Mouse (Mus musculus): Measurements from ENCODE around the gene Hacd2. TPM values are rescaled to one million over a fixed set of nuclear protein-coding genes. Genes with fewer than 3 reads are reported as not detected.

The Hacd2 gene
- polyA plus RNA-seq, 1 experiment from 2014 or later = 29.3 TPM

- Histone ChIP-seq H3K4me2 (ENCODE audit: low read depth) (no peak overlapping the region), H3K27ac (ENCODE audit: low read depth, low read length) (0 out of 2 replicates have a peak overlapping the region, but pooled peaks have one; percentile 4), H3K4me3 (ENCODE audit: low read depth, low read length) (no peak overlapping the region), H3K4me1 (ENCODE audit: control insufficient read depth, insufficient read depth, low read length) (no peaks in the 10 kb centered on the region), H3K36me3 (ENCODE audit: control insufficient read depth, insufficient read depth, low read length) (no peaks in the 10 kb centered on the region), H3K9me3 (ENCODE audit: control insufficient read depth, low read length) (no peaks in the 10 kb centered on the region), H3K27me3 (ENCODE audit: control insufficient read depth, insufficient read depth, low read length) (no peaks in the 10 kb centered on the region), H3K9ac (ENCODE audit: low read length) (no peak overlapping the region)
- DNase-seq (ENCODE audit: low spot score) (no peak), ATAC-seq (ENCODE audit: insufficient read depth, low FRiP score, low TSS enrichment) (no peak)
- WGBS = 82% methylated on average over 3 of the region's 3 CpGs
These were observed 107.9 kb downstream of the Hacd2 start for GRCm38 (mm10) chr16:35130172-35130571.

GRCm38 (mm10) chr16:35139416-35139815 is 117.2 kb downstream of the Hacd2 start:
- H3K36me3 ChIP-seq (ENCODE audit: control insufficient read depth, insufficient read depth, low read length) = no peaks in the 10 kb centered on the region
- DNase-seq (ENCODE audit: low spot score) (no peak), ATAC-seq (ENCODE audit: insufficient read depth, low FRiP score, low TSS enrichment) (no peak)
- no peak overlapping the region for H3K9ac ChIP-seq (ENCODE audit: low read length)
- WGBS = 74% methylated on average over 6 of the region's 6 CpGs
- peaks cover 4% of the 10 kb centered on the region; the same call in 1 of the 2 replicates for H3K4me1 ChIP-seq (ENCODE audit: control insufficient read depth, insufficient read depth, low read length)
- H3K27me3 ChIP-seq (ENCODE audit: control insufficient read depth, insufficient read depth, low read length) = no peaks in the 10 kb centered on the region
- H3K27ac ChIP-seq (ENCODE audit: low read depth, low read length) = no peak overlapping the region
- no peak overlapping the region for H3K4me2 ChIP-seq (ENCODE audit: low read depth)
- H3K9me3 ChIP-seq (ENCODE audit: control insufficient read depth, low read length) = no peaks in the 10 kb centered on the region
- H3K4me3 ChIP-seq (ENCODE audit: low read depth, low read length) = no peak overlapping the region

GRCm38 (mm10) chr16:35139873-35140619 is 117.8 kb downstream of the Hacd2 start:
- H3K27me3 ChIP-seq (ENCODE audit: control insufficient read depth, insufficient read depth, low read length) = no peaks in the 10 kb centered on the region
- no peak overlapping the region for H3K4me3 ChIP-seq (ENCODE audit: low read depth, low read length)
- WGBS = 40% methylated on average over 11 of the region's 11 CpGs
- ATAC-seq (ENCODE audit: insufficient read depth, low FRiP score, low TSS enrichment) (no peak), DNase-seq (ENCODE audit: low spot score) (peak; percentile 48)
- H3K4me2 ChIP-seq (ENCODE audit: low read depth) = no peak overlapping the region; the same call in 1 of the 2 replicates
- H3K9me3 ChIP-seq (ENCODE audit: control insufficient read depth, low read length) = no peaks in the 10 kb centered on the region
- peak overlapping the region; percentile 15; the same call in 1 of the 2 replicates for H3K9ac ChIP-seq (ENCODE audit: low read length)
- H3K27ac ChIP-seq (ENCODE audit: low read depth, low read length) = 0 out of 2 replicates have a peak overlapping the region, but pooled peaks have one; percentile 9
- peaks cover 4% of the 10 kb centered on the region; the same call in 1 of the 2 replicates for H3K4me1 ChIP-seq (ENCODE audit: control insufficient read depth, insufficient read depth, low read length)
- no peaks in the 10 kb centered on the region for H3K36me3 ChIP-seq (ENCODE audit: control insufficient read depth, insufficient read depth, low read length)

GRCm38 (mm10) chr16:35140620-35140975 is 118.4 kb downstream of the Hacd2 start:
- Histone ChIP-seq H3K4me3 (ENCODE audit: low read depth, low read length) (no peak overlapping the region), H3K27me3 (ENCODE audit: control insufficient read depth, insufficient read depth, low read length) (no peaks in the 10 kb centered on the region), H3K9ac (ENCODE audit: low read length) (no peak overlapping the region), H3K4me2 (ENCODE audit: low read depth) (no peak overlapping the region; the same call in 1 of the 2 replicates), H3K36me3 (ENCODE audit: control insufficient read depth, insufficient read depth, low read length) (no peaks in the 10 kb centered on the region), H3K9me3 (ENCODE audit: control insufficient read depth, low read length) (no peaks in the 10 kb centered on the region), H3K27ac (ENCODE audit: low read depth, low read length) (no peak overlapping the region), H3K4me1 (ENCODE audit: control insufficient read depth, insufficient read depth, low read length) (peaks cover 4% of the 10 kb centered on the region; the same call in 1 of the 2 replicates)
- DNase-seq (ENCODE audit: low spot score) = no peak
- 52% methylated on average over 9 of the region's 9 CpGs for WGBS
- ATAC-seq (ENCODE audit: insufficient read depth, low FRiP score, low TSS enrichment) = no peak

- Histone ChIP-seq H3K9ac (ENCODE audit: low read length) (no peak overlapping the region), H3K36me3 (ENCODE audit: control insufficient read depth, insufficient read depth, low read length) (no peaks in the 10 kb centered on the region), H3K27ac (ENCODE audit: low read depth, low read length) (no peak overlapping the region), H3K4me1 (ENCODE audit: control insufficient read depth, insufficient read depth, low read length) (peaks cover 4% of the 10 kb centered on the region; the same call in 1 of the 2 replicates), H3K4me2 (ENCODE audit: low read depth) (no peak overlapping the region), H3K4me3 (ENCODE audit: low read depth, low read length) (no peak overlapping the region), H3K27me3 (ENCODE audit: control insufficient read depth, insufficient read depth, low read length) (no peaks in the 10 kb centered on the region), H3K9me3 (ENCODE audit: control insufficient read depth, low read length) (no peaks in the 10 kb centered on the region)
- ATAC-seq (ENCODE audit: insufficient read depth, low FRiP score, low TSS enrichment) = no peak
- DNase-seq (ENCODE audit: low spot score) = no peak
- 82% methylated on average over 8 of the region's 8 CpGs for WGBS
These were observed 119.6 kb downstream of the Hacd2 start for GRCm38 (mm10) chr16:35141839-35142238.

GRCm38 (mm10) chr16:35146153-35146552 is 123.9 kb downstream of the Hacd2 start:
- DNase-seq (ENCODE audit: low spot score) (no peak), ATAC-seq (ENCODE audit: insufficient read depth, low FRiP score, low TSS enrichment) (no peak)
- H3K4me1 ChIP-seq (ENCODE audit: control insufficient read depth, insufficient read depth, low read length) = no peaks in the 10 kb centered on the region
- no peak overlapping the region for H3K27ac ChIP-seq (ENCODE audit: low read depth, low read length)
- H3K9me3 ChIP-seq (ENCODE audit: control insufficient read depth, low read length) = no peaks in the 10 kb centered on the region
- H3K4me2 ChIP-seq (ENCODE audit: low read depth) = no peak overlapping the region
- H3K9ac ChIP-seq (ENCODE audit: low read length) = no peak overlapping the region
- no peaks in the 10 kb centered on the region for H3K27me3 ChIP-seq (ENCODE audit: control insufficient read depth, insufficient read depth, low read length)
- 13% methylated on average over 4 of the region's 4 CpGs for WGBS
- no peaks in the 10 kb centered on the region for H3K36me3 ChIP-seq (ENCODE audit: control insufficient read depth, insufficient read depth, low read length)
- no peak overlapping the region for H3K4me3 ChIP-seq (ENCODE audit: low read depth, low read length)

GRCm38 (mm10) chr16:35153146-35153755 is 131.0 kb downstream of the Hacd2 start:
- Histone ChIP-seq H3K9me3 (ENCODE audit: control insufficient read depth, low read length) (no peaks in the 10 kb centered on the region), H3K4me1 (ENCODE audit: control insufficient read depth, insufficient read depth, low read length) (peaks cover 6% of the 10 kb centered on the region; the same call in 1 of the 2 replicates), H3K36me3 (ENCODE audit: control insufficient read depth, insufficient read depth, low read length) (no peaks in the 10 kb centered on the region), H3K27me3 (ENCODE audit: control insufficient read depth, insufficient read depth, low read length) (peaks cover 32% of the 10 kb centered on the region), H3K4me3 (ENCODE audit: low read depth, low read length) (no peak overlapping the region), H3K9ac (ENCODE audit: low read length) (no peak overlapping the region), H3K4me2 (ENCODE audit: low read depth) (no peak overlapping the region), H3K27ac (ENCODE audit: low read depth, low read length) (no peak overlapping the region)
- 9% methylated on average over 12 of the region's 12 CpGs for WGBS
- DNase-seq (ENCODE audit: low spot score) (no peak), ATAC-seq (ENCODE audit: insufficient read depth, low FRiP score, low TSS enrichment) (no peak)

- ATAC-seq (ENCODE audit: insufficient read depth, low FRiP score, low TSS enrichment) (peak; percentile 79), DNase-seq (ENCODE audit: low spot score) (peak; percentile 75)
- Histone ChIP-seq H3K4me1 (ENCODE audit: control insufficient read depth, insufficient read depth, low read length) (peaks cover 6% of the 10 kb centered on the region; the same call in 1 of the 2 replicates), H3K27me3 (ENCODE audit: control insufficient read depth, insufficient read depth, low read length) (peaks cover 32% of the 10 kb centered on the region), H3K36me3 (ENCODE audit: control insufficient read depth, insufficient read depth, low read length) (no peaks in the 10 kb centered on the region), H3K9me3 (ENCODE audit: control insufficient read depth, low read length) (no peaks in the 10 kb centered on the region), H3K4me2 (ENCODE audit: low read depth) (peak overlapping the region; percentile 95), H3K4me3 (ENCODE audit: low read depth, low read length) (peak overlapping the region; percentile 61), H3K9ac (ENCODE audit: low read length) (peak overlapping the region; percentile 83), H3K27ac (ENCODE audit: low read depth, low read length) (peak overlapping the region; percentile 62; the same call in 1 of the 2 replicates)
- under 1% methylated on average over 25 of the region's 29 CpGs for WGBS
These were observed 132.0 kb downstream of the Hacd2 start for GRCm38 (mm10) chr16:35154245-35154640.

All from neural tube, embryonic 11.5 days (tissue).